Mouse (Mus musculus) hematopoietic stem cell, adult 5-6 weeks (primary cell): Measurements from ENCODE around the gene Cd68. TPM values are rescaled to one million over a fixed set of nuclear protein-coding genes. Genes with fewer than 3 reads are reported as not detected.
A peak's percentile ranks its signal among the peaks of the same experiment; 100 is the strongest.
"Not testable (repeated sequence)": the region's sequence is repeated elsewhere in the genome, so short reads cannot be mapped to it uniquely, and the experiment has no call there.

ENCODE experiments used
- ATAC-seq, 2 experiments: fragments of 125-278 bp in 1 of 2; replicated peaks in 1 of 2; 2 replicates each; pipeline ENCODE4 v1.8.0; 2016 to 2017; ENCODE audit warnings: inconsistent platforms in 2 of 2, mild to moderate bottlenecking in 2 of 2, moderate number of reproducible peaks in 2 of 2, low read depth in 1 of 2, moderate TSS enrichment in 1 of 2; ENCODE audit not compliant: low FRiP score in 2 of 2, poor library complexity in 2 of 2, severe bottlenecking in 2 of 2, insufficient read depth in 1 of 2, low TSS enrichment in 1 of 2
- total RNA-seq: library from RNA; stranded (forward); fragments of 172-1452, 232-1000 nt; gene quantifications from 2 replicates; pipeline ENCODE4 v1.2.3, GENCODE M21; 2017

Cd68 gene
- total RNA-seq, 1 experiment from 2014 or later = 11.4 TPM

GRCm38 (mm10) chr11:69656617-69657461, 9.1 kb downstream of the Cd68 start:
- peak; percentile 30 to 39; a peak in 1 of 4 replicates for ATAC-seq

- ATAC-seq = no peak
These were observed 9.9 kb downstream of the Cd68 start for GRCm38 (mm10) chr11:69656065-69656455.

- peak; percentile 34 to 54; a peak in 3 of 4 replicates for ATAC-seq
These were observed 10.5 kb downstream of the Cd68 start, which contains the start of gene Sox15 for GRCm38 (mm10) chr11:69655264-69656064. Gene Sox15, plus strand, starts transcription at chr11:69655314.

GRCm38 (mm10) chr11:69654760-69655159, 11.2 kb downstream of the Cd68 start:
- ATAC-seq = no peak

GRCm38 (mm10) chr11:69653399-69653798, 12.6 kb downstream of the Cd68 start:
- no peak for ATAC-seq

- ATAC-seq = no peak
These were observed 20.1 kb downstream of the Cd68 start for GRCm38 (mm10) chr11:69645860-69646259.

- no peak for ATAC-seq
These were observed 30.5 kb downstream of the Cd68 start for GRCm38 (mm10) chr11:69635471-69635870.

GRCm38 (mm10) chr11:69633128-69633866, 32.7 kb downstream of the Cd68 start:
- ATAC-seq = no peak

- peak; percentile 95 for ATAC-seq
These were observed 33.5 kb downstream of the Cd68 start, which contains the start of gene Fxr2 for GRCm38 (mm10) chr11:69632284-69633089. Gene Fxr2, plus strand, starts transcription at chr11:69632990.

GRCm38 (mm10) chr11:69629802-69630201, 36.2 kb downstream of the Cd68 start:
- ATAC-seq = no peak

GRCm38 (mm10) chr11:69628286-69628685, 37.7 kb downstream of the Cd68 start:
- peak in 1 of 2 experiments; percentile 44; a peak in 2 of 4 replicates for ATAC-seq

GRCm38 (mm10) chr11:69624339-69624738, 41.6 kb downstream of the Cd68 start:
- not testable (repeated sequence) for ATAC-seq

- ATAC-seq = no peak
These were observed 42.9 kb downstream of the Cd68 start for GRCm38 (mm10) chr11:69623006-69623405.

GRCm38 (mm10) chr11:69622406-69622805, 43.5 kb downstream of the Cd68 start:
- no peak for ATAC-seq

- no peak for ATAC-seq
These were observed 44.2 kb downstream of the Cd68 start, which contains the start of gene Sat2 for GRCm38 (mm10) chr11:69621571-69622268. Gene Sat2, plus strand, starts transcription at chr11:69622024.

- no peak for ATAC-seq
These were observed 45.4 kb downstream of the Cd68 start for GRCm38 (mm10) chr11:69620394-69621081.
